Mouse (Mus musculus) fat pad, adult 2 months (tissue): ENCODE results near the gene Gbp9.
"Not testable (repeated sequence)": the region's sequence is repeated elsewhere in the genome, so short reads cannot be mapped to it uniquely, and the experiment has no call there.

ENCODE experiments used
- DNase-seq: peaks from one replicate; pipeline ENCODE4 v3.0.0-alpha.2; 2011; ENCODE audit warnings: low read depth, low spot score; ENCODE audit errors: extremely low read depth

Gbp9 gene

GRCm38 (mm10) chr5:105139409-105140088 lies at the start of gene Gbp9, which contains the start of the genes Gbp8 and Gbp4:
Gbp9 (minus strand) TSS chr5:105139539.
Gbp8 (minus strand) TSS chr5:105139540.
Gbp4 (minus strand) TSS chr5:105139586.
- DNase-seq, result not testable (repeated sequence)

DNA sequence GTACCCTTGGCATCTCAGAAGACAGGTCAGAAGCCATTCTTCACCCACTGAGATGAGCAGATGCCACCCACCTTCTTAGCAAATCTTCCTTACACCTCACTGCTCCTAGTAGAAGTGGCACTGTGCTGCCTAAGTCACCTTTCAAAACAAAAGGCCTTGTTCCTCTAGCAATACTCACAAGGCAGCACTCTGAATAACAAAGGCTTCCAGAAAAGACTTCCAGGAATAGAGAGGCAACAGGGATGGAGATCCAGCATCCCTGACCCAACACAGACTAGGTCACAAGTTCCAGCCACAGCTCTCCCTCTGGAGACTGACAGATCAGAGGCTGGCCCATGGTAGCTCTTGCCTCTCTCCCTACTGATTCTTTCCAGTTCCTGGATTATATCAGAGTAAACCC lies 42.1 kb upstream of the Gbp9 start:
- no peak for DNase-seq

GRCm38 (mm10) chr5:105156582-105156981 lies 17.2 kb upstream of the Gbp9 start:
- no peak for DNase-seq

- no peak for DNase-seq
Observed at GRCm38 (mm10) chr5:105154049-105154448, 14.7 kb upstream of the Gbp9 start.

GRCm38 (mm10) chr5:105148062-105148461 lies 8.7 kb upstream of the Gbp9 start:
- not testable (repeated sequence) for DNase-seq

DNA sequence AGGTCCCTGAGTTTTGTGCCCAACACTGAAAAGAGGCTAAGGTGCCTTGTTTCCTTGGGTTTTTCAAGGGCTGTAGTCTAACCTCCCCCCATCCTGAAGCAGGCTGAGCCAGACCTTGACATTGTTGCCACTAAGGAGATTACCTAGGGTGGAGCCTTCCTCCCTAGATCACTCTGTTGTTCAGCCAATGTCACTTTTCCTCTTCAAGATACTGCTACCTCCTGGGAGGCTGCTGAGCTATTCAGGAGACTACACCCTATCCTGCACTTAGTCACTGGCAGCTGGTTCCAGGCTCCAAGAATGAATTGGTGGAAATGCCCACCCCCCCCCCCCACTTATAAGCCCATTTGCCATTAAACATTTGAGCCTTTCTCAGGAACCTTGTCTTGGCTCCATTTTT lies 7.1 kb upstream of the Gbp9 start:
- DNase-seq, result no peak

- DNase-seq, result not testable (repeated sequence)
Observed at GRCm38 (mm10) chr5:105145731-105146130, 6.4 kb upstream of the Gbp9 start.

- DNase-seq, result not testable (repeated sequence)
Observed at GRCm38 (mm10) chr5:105140089-105140810, 911 bp upstream of the Gbp9 start.

GRCm38 (mm10) chr5:105138906-105139305 lies 433 bp downstream of the Gbp9 start:
- DNase-seq, result no peak

DNA sequence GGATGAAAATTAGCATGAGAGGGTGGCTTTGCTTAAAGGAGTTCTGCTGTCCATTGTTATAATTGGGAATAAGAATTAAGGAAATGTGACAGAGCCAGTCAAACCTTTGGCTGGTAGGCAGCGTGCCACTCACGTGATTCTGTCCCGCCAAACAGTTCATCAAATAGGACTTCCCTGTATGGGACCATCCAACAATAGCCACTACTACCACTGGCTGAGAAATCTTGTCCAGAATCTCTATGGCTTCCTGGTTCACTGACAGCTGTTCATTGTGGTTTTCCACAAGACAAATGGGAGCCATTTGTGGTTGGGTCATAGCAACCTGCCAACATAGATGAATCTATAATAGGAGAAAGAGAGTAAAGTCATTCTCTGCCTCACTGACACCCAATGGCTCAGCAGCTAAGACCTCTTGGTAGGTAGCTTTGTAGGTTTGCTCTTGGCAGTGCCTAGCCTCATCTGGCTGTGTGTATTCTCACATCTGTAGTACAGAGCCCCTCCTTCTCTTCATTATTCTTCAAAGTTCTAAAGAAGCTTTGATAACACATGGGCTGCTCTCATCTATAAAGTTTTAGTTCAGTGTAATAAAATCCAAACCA lies 2.5 kb downstream of the Gbp9 start:
- DNase-seq, result not testable (repeated sequence)

DNA sequence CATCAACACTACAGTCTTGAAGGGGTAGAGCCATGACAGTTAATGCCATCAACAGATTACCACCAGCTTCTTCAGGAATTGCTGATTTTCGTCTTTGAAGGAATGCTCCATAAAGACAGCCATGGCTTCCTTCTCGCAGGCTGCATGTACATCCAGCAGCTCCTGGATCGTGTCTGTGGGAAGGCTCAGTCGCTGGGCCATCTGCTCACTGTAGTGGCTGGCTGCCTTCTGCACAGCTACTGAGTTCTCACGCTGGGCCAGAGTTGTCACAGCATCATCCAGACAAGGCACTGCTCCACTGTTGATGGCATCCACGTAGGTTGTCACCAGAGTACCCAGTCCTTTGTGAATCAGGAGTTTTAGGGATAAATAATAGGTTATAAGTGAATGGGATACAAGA lies 17.6 kb downstream of the Gbp9 start:
- DNase-seq, result not testable (repeated sequence)

GRCm38 (mm10) chr5:105115740-105116139 lies 23.6 kb downstream of the Gbp9 start:
- DNase-seq, result no peak

GRCm38 (mm10) chr5:105114696-105115095 lies 24.6 kb downstream of the Gbp9 start:
- no peak for DNase-seq

GRCm38 (mm10) chr5:105113656-105114055 lies 25.7 kb downstream of the Gbp9 start:
- no peak for DNase-seq

- not testable (repeated sequence) for DNase-seq
Observed at GRCm38 (mm10) chr5:105110271-105110852, 29.0 kb downstream of the Gbp9 start.

GRCm38 (mm10) chr5:105109775-105110174 lies 29.6 kb downstream of the Gbp9 start:
- DNase-seq, result not testable (repeated sequence)

DNA sequence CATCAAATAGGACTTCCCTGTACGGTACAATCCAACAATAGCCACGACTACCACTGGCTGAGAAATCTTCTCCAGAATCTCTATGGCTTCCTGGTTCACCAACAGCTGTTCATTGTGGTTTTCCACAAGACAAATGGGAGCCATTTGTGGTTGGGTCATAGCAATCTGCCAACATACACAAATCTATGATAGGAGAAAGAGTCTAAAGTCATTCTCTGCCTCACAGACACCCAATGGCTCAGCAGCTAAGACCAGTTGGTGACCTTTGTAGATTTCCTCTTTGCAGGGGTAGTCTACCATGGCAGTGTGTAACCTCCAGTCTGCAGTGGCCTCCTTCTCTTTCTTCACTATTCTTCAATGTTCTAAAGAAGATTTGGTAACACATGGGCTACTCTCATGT lies 33.6 kb downstream of the Gbp9 start:
- not testable (repeated sequence) for DNase-seq

DNA sequence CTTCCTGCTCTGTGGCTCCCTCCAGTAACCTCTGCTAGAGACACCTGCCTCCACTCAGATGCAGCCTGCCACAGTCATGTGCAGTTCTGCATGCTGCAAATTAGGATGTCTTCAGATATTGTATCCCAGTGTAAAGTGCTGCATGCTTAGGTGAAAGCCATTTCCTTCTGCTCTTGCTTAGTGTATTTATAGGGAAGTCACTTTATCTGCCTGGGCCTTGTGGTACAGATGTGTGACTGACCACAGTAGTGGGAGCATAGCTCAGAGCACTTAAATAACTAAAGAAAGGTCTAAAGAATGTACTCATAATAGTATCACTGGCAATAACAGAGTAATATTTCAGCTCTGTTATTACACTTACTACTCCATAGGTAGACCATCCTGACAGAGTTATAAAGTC lies 57.4 kb downstream of the Gbp9 start:
- no peak for DNase-seq

DNA sequence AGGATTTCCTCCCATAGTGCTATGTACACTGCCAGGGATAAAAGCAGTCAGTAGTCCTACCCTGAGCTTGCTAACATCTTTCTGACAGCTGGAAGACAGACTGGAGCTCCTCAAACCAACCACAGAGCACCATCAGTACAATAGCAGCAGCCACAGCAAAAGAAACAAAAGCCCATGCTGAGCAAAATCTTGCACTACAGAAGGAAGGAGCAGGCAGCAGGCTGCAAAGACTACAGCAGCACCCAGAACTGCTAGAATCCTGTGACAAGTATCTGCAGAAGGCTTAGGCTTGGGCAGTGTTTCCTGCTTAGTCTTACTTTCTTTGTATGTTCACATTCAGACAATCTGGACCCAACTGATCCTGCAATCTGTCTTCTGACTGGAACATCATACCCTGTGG lies 71.0 kb downstream of the Gbp9 start:
- not testable (repeated sequence) for DNase-seq

GRCm38 (mm10) chr5:105064443-105064842 lies 74.9 kb downstream of the Gbp9 start:
- not testable (repeated sequence) for DNase-seq

GRCm38 (mm10) chr5:105063321-105063720 lies 76.0 kb downstream of the Gbp9 start:
- no peak for DNase-seq
